Mouse (Mus musculus) gastrocnemius, adult 8-10 months (tissue): ENCODE data around the gene Bcar1. TPM values are rescaled to one million over a fixed set of nuclear protein-coding genes. Genes with fewer than 3 reads are reported as not detected.

Source experiments
- DNase-seq, 2 experiments: peaks; one replicate each; pipeline ENCODE4 v3.0.0; 2022; ENCODE audit warnings: low spot score in 2 of 2
- total RNA-seq, 4 experiments: library from RNA; stranded (reverse); gene quantifications; 2 replicates each; pipeline ENCODE4 v1.2.4; 2022

The Bcar1 gene
- total RNA-seq: 10 to 100 TPM; 10.7 to 11.1 (median 10.8) TPM

DNA sequence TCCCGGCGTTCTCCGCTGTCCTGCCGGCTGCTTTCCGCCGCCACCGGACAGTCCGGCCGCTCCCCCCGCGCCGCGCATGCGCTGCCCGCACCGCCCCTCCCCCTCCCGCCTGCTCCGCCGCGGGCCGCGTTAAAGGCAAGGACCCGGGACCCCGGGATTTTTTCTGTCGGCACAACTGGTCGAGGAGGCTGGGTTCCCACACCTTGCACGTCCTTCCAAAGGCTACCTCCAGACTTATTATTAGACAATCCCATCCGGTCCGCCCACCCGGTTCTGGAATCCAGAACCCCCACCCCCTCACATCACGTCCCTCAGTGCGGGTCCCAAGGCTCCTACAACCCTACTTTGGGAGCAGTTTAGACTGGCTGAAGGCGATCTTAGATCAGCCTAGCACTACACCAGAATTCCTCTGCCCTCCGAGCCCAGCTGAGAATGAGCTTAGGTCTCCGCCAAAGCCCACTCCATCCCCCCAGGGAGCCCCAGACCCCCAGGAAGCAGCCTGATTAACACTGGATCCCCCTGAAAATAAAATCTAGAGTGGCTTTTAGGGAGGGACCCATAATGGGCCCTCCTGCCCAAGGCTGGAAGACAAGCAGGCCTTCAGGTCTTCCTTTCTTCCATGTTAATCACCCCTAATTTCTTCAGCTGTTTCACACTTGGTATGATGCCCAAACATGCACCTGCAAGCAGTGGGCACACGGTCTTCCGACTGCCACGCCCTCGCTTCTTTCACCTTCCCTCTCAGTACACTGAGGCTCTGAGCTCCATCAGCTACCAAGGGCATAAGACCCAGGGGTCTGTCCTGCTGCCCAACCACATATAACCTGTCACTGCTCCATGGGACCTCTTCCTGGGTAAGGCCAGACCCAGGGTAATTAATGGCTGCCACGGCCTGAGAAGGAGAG, at the start of gene Bcar1:
Gene Bcar1 (minus strand): TSS at position 18 of the 905 bp plus-strand sequence.
- DNase-seq: peak in 1 of 2 experiments; percentile 64

DNA sequence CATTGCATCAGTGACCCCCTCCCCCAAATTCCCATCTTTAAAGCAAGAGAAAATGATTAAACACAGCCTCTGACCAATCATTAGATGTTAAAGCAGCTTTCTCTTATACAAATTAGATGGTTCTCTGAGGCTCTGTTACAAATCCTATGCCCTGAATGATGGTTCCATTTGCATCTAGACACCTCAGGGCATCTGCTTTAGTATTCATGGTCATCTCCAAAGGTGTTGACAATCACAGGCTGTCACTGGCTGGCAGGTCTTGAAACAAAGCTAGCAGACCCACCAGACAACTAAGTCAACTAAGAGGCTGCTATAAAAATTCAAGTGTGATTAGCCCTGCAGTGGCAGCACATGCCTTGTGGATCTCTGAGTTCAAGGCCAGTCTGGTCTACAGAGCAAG, 46.0 kb upstream of the Bcar1 start:
- no peak for DNase-seq

DNA sequence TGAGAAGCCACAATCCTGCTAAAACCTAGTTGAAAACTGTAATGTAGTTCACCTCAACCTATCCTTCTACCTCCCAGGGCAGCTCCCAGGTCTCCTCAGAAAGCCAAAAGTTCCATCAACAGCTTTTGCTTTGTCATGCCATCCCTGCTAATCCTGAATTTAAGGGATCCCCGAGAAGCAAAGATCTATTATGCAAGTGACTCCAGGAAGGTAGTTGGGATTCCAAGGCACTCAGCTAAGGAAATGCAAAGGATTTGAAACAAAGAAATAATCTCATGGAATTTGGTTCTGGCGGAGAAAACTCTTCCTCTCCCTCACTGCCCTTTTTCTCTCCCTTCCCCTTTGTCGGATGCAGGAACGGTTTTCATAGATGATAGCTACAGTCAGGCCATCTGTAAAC, 45.6 kb upstream of the Bcar1 start:
- DNase-seq: no peak

DNA sequence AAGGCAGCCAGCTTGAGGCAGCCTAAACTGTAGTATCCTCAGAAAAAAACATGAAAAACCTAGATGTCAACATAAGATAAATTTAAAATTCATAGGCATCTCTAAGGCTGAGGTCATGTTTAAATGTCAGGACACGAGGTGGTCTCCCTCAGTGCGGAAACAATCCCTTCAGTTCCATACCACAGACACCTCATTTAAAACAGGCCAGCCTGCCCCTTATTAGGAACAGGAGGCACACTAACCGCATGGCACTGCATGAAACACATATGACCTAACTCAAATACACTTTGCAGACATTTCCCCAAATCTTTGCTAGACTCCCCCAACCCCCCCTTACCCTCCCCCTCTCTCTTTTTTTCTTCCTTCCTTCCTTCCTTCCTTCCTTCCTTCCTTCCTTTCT, 44.9 kb upstream of the Bcar1 start:
- DNase-seq: no peak

DNA sequence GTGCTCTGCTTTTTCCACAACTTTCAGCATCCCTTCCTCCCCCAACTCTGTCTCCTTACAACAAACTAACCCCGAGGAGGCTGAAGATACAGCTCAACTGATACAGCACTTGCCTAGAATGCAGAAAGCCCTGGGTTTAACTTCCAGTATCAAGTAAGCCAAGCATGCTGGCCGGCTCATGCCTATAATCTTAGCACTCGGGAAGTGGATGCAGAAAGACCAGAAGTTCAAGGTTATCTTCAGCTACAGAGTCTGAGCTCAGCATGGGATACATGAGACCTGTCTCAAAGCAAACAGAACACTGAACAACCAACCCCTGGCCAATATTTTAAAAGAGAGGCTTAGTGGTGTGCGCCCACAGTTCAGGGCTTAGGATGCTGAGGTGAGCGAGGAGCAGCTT, 44.5 kb upstream of the Bcar1 start:
- DNase-seq: no peak

DNA sequence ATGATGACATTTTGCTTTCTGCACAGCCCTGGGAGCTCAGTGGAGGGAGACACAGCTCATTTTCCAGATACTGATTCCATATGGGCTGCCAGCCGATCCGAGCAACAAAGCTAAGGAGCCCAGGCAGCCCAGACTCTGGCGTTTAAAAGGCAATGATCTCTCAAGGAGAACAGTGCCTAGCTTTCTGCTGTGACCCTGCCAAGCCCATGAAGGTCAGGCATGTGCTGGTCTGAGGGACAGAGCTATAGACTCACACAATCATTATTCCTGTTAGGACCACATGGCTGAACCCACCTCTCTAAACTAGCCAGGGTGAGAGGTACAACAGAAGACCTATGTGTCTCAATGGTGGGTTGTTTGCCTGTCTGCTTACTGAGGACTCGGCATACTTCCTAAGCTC, 44.1 kb upstream of the Bcar1 start:
- no peak for DNase-seq

DNA sequence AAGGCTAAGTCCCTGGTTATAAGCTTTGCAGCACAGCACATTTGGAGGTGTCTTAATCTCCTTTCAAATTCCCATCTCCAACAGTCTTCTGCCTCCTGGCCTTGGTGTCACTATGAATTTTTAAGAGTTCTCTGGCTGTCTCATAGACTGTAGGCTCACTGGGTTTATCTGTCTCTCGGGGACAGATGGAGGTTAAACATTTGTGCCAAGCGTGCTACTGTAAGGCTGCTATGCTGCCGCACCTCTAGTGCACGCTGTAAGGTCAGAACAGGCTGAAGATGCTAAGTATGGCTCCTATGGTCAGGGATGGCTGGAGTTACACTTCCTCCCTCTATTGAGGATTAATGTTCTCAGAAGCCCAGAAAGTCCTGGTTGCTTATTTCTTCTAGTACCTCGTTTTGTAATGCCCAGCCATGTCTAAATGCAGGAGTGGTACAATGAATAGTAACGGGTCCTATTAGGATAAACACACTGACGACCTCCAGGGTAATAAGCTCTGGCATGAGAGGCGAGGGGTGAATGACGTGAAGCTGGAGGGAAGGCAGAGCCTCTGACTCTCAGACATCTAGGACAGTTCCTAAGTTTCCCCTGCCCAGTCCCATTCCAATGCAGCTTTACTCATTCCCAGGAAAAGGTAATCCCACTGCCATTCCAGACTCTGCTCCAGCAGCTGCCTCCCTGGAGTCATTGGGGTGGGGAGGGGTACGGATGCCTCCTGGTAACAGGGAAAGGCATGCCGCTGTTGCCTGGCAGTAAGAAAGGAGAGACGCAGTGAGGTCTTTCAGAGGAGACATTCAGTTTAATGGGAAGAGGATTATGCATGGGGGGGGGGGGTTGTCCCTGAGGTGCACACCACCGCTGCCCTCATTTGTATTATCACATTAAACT, 43.3 kb upstream of the Bcar1 start:
- DNase-seq: no peak

DNA sequence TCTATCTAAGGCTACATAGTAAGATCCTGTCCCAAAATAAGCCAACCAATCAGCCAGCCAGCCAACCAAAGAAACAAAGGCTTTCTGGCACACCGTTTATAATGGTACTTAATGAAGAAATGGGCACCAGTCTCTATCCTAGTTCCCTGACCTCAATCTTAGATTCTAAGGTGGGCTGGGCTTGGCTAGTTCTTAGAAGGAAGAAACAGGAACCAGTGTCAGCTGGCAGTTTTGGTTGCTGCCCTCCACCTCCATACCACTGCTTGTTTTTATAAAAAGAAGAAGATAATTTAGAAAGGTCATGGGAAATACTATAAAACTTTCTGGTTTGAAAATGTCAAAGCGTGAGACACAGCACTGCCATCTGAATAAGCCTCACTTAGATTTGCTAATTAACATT, 42.5 kb upstream of the Bcar1 start:
- no peak for DNase-seq

DNA sequence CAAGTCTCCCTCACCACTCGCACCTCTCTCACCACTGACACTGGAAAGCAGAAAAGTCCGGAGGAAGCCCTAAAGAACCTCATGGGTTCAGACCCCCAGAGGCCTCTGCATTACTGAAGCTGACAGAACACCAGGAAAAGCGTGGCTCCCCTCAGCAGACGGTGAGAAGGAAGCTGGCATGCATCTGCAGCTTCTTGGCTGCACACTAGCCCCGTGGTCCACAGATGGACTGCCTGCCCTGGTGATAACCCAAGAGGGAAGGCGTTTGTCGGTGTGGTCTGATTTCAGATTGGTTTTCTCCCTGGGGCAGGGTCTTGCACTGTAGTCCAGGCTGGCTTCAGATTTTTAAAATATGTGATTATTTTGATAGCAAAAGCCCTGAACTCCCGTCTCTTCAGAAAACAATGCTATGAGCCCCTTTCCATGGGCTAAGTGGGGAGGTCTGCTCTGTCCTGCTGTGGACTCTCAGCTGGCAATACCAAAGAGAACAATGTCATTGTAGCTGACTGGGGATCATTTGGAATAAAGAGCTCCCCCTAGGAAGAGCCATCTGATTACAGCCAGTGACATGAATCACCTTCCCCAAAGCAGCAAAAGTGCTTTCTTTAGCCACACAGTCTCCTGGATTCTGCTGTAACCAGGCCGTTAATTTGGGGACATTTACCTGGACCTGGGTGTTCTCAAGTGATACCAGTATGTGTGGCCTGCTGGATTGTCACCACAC, 39.2 kb upstream of the Bcar1 start:
- no peak for DNase-seq

DNA sequence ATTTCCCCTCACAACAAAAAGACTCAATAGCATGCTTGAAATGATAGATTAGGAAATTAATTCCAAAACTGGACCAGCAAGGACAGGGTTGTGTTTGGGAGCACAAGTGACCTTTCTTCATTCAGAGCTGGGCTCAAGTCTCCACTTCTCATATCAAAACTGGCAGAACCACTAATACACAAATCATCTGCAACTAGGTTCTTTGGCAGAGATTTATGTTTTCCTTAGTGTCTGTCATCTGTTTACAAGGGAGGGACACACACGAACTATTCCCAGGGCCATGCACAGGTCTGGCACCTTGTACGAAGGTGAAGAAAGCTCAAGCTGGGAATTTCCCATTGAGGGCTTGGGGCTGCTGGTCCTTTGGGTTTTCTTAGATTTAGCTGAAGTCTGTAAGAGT, 38.6 kb upstream of the Bcar1 start:
- DNase-seq: no peak

DNA sequence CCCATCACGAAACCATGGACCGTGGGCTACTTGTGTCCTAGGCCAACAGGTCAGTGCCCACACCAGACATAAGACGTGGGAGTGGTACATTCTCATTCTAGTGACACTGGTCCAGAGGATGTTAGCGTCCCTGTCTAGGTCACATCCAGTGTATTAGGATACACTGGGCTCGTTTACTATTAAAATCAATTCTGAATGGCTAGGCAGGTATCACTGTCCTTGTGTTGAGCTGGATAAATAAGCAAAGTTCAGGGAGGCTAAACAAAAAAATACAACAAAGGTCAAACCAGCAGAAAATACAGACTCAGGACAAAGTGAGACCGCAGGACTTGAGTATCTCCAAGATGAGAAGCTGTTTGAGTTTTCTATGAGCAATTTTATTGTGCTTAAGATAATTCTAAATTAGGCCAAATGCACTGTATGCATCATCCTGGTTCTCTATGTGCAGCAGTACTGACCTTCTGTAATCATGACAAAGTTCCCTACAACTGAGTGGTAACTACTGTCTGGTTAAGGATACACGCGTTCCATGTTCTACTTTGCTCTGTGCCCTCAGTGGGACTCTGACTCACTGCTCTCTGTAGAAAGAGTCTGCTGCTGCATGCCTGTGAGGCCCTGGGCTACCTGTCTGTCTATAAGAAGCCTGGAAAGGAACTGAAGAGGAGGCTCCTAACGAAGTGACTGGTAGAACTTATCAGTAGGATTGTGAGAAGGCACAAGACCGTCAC, 37.3 kb upstream of the Bcar1 start:
- DNase-seq: no peak

DNA sequence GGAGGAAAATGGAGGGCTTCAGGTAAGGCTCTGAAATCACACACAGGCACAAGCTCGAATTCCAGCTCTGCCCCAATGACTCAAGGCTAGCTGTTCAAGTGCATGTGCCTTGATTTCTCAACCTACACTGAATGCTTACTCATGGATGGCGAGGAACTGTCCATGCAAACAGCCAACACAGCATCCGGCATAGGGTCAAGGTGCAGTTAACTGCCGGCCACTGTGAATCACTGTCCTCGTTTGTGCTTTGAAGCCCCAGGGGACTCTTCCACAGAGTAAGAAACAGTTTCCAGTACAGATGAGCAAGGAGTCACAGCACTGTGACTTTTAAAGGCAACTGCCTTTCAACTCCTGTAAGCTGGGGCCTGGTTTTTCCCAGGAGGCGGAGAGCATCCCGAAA, 36.1 kb upstream of the Bcar1 start:
- no peak for DNase-seq

DNA sequence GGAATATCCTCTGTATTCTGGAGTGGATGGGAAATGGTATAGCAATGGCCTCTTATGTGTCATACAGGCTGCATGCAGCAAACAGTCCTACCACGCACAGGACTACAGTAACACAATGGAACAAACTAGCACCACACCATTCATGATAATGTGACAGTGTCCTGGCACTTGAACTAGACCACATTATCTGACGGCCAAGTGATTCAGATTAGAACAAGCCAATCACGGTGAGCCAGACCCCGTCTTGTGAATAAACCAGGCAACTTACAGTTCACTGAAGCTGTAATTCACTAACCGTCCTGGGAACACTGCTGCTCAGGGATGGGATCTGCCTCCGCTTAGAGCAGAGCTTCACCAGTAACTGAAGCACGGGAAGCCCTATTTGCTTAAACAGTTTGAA, 35.2 kb upstream of the Bcar1 start:
- no peak for DNase-seq

DNA sequence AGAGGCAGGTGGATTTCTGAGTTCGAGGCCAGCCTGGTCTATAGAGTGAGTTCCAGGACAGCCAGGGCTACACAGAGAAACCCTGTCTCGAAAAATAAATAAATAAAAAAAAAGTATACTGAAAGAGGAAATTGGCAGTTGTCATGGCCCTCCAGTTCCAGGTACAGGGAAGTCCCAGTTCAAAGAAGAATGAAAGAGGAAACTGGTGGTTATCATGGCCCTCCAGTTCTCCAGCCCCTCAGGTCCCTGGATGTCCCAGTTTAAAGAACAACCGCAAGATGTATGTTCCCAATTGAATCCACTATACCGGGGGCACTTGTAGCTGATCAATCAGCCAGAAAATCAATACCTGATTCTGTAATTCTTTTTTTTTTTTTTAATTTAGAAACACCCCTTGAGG, 32.9 kb upstream of the Bcar1 start:
- no peak for DNase-seq

DNA sequence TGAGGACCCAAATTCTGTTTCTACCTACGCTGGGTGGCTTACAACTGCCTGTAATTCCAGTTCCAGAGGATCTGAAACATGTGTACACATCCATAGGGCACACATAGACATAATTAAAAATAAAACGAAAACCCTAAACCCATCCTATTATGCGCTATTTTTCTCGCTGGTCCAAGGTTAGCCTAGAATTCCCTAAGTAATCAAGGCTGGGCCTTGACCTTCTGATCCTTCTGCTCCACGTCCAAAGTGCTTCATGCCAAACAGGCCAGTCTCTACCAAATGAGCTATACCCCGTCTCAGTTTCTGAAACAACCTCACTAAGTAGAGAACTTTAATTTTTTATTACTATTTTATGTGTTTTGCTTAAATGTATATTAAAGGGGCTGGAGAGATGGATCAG, 32.2 kb upstream of the Bcar1 start:
- no peak for DNase-seq

DNA sequence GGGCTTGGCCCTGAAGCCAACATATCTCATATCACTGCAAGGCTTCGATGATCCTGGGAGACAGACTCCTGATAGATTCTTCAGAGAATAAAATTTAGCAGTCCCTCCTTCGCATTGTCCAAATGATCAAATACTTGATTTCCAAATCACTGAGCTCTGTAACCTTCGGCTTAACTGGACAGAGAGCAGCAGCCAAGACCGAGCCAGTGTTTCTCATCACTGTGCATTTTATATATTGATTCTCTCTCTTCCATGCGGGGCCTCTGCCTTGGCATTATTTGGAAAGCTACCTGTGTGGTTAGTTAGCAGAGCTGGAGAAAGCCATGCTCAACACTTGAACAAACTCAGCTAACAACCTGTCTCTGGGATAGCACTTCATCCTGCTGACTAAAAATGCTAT, 29.9 kb upstream of the Bcar1 start:
- no peak for DNase-seq

DNA sequence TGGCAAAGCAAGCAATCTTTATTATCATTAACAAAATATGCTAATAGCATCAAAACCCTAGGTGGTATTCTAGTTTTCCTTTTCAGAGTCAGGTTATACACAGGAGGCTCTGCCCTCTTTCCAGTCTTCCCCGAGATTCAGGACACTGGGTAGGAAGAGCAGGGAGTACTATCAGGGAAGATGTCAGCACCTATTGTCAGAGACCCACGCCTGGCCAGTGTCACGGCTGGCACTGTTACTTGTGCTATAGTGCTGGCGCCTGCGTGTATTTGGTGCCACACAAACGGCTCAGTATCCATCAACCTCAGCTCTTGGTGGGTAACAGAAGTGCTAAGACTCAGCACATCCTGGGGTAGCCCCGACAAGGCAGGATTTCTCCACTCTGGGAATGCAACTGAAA, 29.4 kb upstream of the Bcar1 start:
- no peak for DNase-seq

DNA sequence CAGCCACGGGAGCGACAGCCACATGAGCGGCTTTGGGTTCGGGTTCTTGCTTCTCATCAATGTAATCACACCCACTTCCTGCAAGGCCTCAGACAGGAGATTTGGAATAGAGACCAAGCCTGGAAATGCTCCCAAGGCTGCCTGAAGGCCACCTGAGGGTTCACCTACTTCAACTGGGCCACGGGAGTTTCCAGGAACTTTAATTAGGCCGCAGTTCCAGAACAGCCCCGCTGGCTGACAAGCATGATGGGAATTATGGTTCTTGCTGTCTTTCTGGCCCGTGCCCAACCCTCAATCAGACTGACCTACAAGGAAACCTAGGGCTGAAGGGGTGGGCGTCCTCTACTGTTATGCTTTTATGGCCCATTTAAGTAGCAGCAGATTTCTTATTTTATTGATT, 28.5 kb upstream of the Bcar1 start:
- no peak for DNase-seq

DNA sequence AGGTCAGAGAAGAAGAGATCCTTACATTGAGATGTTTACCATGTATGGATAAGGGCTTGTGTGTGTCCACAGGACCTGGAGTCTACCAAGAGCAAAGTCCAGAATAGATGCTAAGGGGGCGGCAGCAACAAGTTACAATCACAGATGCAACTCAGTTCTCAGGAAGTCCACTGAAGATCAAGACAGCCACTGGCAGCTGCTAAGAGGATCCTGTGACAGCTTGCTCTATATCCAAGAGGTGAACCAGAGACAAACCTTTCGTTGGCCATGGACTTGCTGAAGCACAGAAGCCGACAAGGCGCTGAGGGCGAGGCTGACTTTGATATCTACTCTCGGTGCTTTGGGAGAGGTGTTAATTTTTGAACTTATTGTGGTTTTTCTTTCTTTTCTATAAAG, 28.0 kb upstream of the Bcar1 start:
- no peak for DNase-seq

DNA sequence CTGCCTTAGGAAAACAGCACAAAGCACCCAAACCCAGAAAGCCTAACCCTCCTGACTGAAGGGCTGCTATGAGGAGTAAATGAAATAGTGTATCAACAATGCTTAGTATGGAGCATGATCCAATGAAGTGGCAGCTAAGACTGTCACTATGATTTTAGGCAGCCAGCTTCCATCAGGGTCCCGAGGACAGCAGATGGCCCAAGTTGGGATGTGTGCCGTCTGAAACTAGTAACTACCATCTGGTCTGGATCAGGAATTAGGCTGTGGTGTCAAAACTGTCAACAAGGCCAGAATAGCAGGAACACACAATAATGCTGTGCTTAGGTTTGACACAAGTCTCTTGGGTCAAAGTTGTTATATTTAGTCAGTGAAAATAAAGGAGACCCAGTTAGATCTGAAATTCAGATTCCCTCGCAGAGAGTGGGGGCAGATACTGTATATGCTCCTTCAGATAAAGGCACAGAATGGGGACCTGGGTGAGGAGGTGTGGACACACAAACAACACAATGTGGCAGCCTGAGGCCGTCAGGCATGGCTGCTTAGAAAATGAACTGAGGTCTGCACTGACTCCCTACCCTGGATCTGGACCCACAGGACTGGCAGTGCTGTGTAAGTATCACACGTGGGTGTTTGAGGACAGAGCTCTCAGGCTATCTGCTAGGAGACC, 27.5 kb upstream of the Bcar1 start:
- no peak for DNase-seq
